Mouse (Mus musculus) large intestine, adult 2 months (tissue): ENCODE measurements around the gene Jhy. TPM values are rescaled to one million over a fixed set of nuclear protein-coding genes. Genes with fewer than 3 reads are reported as not detected.
A peak's percentile ranks its signal among the peaks of the same experiment; 100 is the strongest.

ENCODE experiments used
- DNase-seq: peaks from one replicate; pipeline ENCODE4 v3.0.0-alpha.2; 2012; ENCODE audit warnings: low read depth, low spot score
- WGBS: fragments of 180-500 bp; shearing (Covaris S2); methylation state at CpG from one replicate; pipeline ENCODE4 v1.1.7; 2018; 5-methylcytosine and 5-hydroxymethylcytosine counted together
- polyA plus RNA-seq: library from polyadenylated mRNA; depleted of rRNA; stranded (reverse); fragments of >200 nt; gene quantifications from 2 replicates; pipeline ENCODE4 v1.2.3, GENCODE M21; 2012; rRNA removed

Gene Jhy
- polyA plus RNA-seq, 1 experiment = not detected

- 4% methylated on average over 34 of the region's 34 CpGs for WGBS
- DNase-seq = peak; percentile 24
Measured at GRCm38 (mm10) chr9:40871369-40872155, 92.4 kb downstream of the Jhy start.

GRCm38 (mm10) chr9:40870331-40870730, 93.6 kb downstream of the Jhy start:
- 81% methylated on average over 5 of the region's 5 CpGs for WGBS
- no peak for DNase-seq

DNA sequence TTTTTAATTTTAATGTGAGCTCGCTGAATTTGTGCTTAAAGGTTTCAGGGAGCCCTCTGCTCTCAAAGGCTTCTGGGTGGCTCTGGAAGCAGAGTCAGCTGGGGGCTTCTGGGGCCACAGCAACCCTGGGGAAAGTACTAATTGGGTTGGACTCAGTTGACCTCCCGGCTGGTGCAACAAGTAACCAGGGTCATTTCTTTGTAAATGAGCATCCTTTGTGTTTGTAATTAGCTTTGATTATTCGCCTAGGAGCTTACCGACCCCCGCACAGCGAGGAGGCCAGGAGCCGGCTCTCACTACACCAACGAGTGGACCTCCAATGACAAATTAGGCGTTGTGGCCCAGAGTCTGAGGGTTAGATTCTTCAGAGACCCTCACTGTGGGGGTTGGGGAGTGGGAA, 104.7 kb downstream of the Jhy start:
- DNase-seq = no peak
- WGBS = 27% methylated on average over 9 of the region's 9 CpGs

GRCm38 (mm10) chr9:40858461-40859160, 105.3 kb downstream of the Jhy start:
- WGBS = 13% methylated on average over 21 of the region's 21 CpGs
- DNase-seq = no peak

- WGBS = 47% methylated on average over 2 of the region's 2 CpGs
- DNase-seq = no peak
Measured at GRCm38 (mm10) chr9:40851515-40851914, 112.4 kb downstream of the Jhy start.

Other genes with a start within 250 kb of the Jhy start
- 2,172 and 2,515 TPM in 2 replicates for gene Hspa8, start 163.1 kb downstream of the Jhy start, polyA plus RNA-seq
- not detected in 2 replicates for gene Bsx, start 90.0 kb downstream of the Jhy start, polyA plus RNA-seq
- 0.09 and 0.16 TPM in 2 replicates for gene Crtam, start 40.5 kb upstream of the Jhy start, polyA plus RNA-seq
- gene Ubash3b, start 197.6 kb upstream of the Jhy start, polyA plus RNA-seq = 1.7 and 2.0 TPM in 2 replicates